Mouse (Mus musculus) c-Kit-negative CD71-positive TER-119-positive erythroid progenitor cells, embryonic 14.5 days (primary cell): ENCODE data around the gene Avpr1b.
A peak's percentile ranks its signal among the peaks of the same experiment; 100 is the strongest.
"Not testable (repeated sequence)": the region's sequence is repeated elsewhere in the genome, so short reads cannot be mapped to it uniquely, and the experiment has no call there.

ENCODE experiments used
- DNase-seq: peaks from one replicate; pipeline ENCODE4 v3.0.0-alpha.2; 2013; ENCODE audit warnings: low read depth, low spot score

The Avpr1b gene

DNA sequence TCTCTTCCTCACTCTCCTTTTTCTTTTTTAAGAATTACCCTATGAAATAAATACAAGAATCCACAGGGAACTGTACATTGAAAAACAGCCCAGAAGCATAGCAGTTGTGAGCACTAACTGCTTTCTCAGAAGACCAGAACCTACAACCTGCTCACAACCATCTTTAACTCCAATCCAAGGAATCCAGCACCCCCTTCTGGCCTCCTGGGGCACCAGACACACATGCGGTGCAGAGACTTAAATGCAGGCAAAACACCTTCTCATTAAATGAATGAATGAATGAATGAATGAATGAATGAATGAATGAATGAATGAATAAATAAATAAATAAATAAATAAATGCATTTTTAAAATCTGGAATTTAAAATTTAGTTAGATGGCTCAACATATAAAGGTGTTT, 19.5 kb downstream of the Avpr1b start:
- DNase-seq: no peak

- DNase-seq: no peak
Observed at GRCm38 (mm10) chr1:131619348-131619747, 20.3 kb downstream of the Avpr1b start.

DNA sequence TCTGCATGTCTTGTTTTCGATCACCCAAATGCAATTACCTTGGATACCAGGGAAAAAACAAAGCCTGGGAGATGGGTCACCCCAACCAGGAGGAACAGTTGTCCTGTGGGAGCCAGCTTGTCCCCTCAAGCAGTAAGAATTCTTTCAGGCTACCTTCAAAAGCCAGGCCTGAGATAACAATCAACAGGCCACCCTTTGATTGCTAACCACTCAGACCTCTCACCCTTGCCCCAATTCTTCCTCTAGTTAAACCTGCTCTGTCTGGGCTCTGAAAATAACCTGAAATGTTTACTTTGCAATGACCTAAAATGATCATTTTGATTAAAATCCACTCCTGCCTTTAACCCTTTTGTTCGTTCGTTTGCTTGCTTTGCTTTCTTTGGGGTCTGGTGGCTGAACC, 24.6 kb downstream of the Avpr1b start:
- no peak for DNase-seq

DNA sequence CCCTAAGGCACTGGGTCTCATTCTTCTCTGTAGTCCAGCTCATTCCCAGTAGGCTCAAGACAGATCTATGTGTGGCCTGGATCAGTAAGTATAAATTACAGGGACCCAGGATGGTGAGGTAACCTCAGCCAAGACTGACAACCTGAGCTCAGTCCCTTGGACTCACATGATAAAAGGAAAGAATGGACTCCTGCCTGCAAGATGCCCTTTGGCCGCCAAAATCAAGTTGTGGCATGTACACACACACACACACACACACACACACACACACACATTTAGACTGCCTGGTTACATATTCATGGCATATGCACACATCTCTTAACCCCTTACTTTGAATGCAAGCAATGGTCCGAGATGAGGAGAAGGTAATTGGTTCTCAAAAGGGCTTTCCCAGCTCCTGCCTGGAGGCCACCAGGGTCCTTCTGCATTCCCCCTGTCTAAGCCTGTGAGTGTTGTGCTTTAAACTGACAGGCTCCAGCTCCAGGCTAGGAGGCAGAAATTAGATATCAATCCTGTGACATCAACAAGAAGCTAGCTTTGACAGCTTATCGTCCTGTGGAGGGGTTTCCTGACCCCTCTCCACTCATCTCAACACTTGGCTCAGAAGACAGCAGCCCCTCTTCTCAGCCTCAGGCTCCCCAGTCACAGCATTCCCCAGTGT, 25.3 kb downstream of the Avpr1b start:
- DNase-seq: no peak

GRCm38 (mm10) chr1:131626200-131626599, 27.2 kb downstream of the Avpr1b start:
- no peak for DNase-seq

- not testable (repeated sequence) for DNase-seq
Observed at GRCm38 (mm10) chr1:131632216-131632615, 33.2 kb downstream of the Avpr1b start.

DNA sequence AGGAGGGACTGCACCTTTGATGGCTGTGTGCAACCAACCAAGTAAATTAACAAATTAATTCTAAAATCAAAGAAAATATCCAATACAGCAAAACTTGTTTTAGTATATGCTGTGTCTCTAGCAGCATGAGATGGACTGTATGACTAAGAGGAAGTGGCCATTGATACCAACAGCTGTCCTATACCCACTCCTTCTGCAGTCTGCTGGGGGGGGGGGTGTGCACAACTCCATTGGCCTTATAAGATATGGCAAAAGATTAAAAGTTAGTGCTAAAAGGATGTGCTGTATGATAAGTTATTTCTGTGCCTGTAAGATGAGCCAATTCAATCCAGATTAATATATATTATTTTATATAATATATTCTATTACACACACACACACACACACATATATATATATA, 35.5 kb downstream of the Avpr1b start:
- no peak for DNase-seq

GRCm38 (mm10) chr1:131637791-131638540, 38.9 kb downstream of the Avpr1b start, which contains the start of gene Ctse:
Gene Ctse, plus strand, starts transcription at chr1:131638306.
- peak; percentile 70 for DNase-seq

- DNase-seq: no peak
Observed at GRCm38 (mm10) chr1:131638541-131639421, 39.7 kb downstream of the Avpr1b start.

DNA sequence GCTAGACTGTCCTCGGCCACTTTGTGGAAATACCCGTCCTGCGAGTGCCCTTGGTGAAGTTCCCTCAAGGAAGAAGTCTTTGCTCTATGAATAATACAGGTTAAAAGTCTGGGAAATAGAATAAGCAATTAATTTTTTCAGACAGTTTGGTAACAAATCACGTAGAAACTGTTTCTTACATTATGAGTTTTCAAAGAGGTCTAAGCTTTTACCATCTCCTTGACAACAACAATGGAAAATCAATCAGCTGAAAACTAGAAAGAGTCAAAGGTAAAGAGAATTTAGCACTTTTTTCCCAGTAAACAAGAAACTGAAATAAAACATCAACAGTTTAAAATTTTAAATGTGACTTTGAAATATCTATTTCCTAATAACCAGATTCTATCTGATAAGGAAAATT, 41.0 kb downstream of the Avpr1b start:
- DNase-seq: no peak

- no peak for DNase-seq
Observed at GRCm38 (mm10) chr1:131641565-131641964, 42.5 kb downstream of the Avpr1b start.

GRCm38 (mm10) chr1:131642251-131642650, 43.2 kb downstream of the Avpr1b start:
- no peak for DNase-seq

DNA sequence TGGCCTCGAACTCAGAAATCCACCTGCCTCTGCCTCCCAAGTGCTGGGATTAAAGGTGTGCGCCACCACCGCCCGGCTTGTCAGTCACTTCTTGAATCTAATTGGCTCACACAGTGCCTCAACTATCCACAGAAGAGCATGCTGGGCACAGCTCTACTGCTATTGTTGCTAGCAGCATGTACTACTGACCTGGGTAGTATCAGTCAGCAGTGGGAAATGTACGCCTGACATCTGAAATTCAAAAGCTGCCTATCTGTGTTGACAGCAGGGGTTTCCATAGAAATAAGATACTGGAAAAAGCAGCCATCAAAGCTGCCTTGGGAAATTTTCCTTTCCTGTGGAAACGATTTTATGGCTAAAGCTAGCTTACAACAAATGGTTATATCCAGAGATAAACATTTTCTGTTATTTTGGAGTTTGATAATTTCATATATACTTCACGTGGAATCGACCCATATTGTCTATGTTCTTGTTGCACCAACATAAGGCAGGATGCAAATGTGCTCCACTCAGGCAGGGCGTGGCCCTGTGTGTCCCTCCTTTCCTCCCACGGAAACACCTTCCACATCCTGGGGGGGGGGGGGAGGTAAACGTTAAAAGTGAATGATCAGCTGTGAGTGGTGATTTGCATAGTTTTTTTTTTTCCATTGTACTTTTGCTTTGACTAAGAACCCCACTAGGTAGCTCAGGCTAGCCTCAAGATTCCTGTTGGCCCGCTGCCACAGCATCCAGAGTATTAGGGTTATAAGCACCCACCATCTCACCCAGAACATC, 53.8 kb downstream of the Avpr1b start:
- DNase-seq: no peak

DNA sequence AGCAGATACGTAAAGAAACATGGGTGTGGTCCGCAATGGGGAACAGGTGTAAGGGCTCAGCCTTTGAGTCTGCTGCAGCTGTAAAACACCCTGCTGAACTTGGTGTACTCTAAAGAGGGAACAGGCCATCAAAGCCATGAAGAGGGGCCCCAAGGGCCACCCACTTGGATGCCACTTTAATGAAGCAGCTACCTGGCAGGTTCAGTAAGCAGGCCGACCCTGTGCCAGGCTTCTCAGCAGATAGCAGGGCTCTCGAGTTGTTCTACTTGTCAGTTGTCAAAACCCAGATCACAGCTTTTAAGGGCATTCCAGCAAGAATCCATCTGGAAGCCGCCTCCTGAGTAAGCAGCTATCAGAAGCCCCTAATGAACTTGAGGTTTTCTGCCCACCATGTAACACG, 56.6 kb downstream of the Avpr1b start:
- no peak for DNase-seq

GRCm38 (mm10) chr1:131657945-131658354, 58.9 kb downstream of the Avpr1b start:
- peak; percentile 72 for DNase-seq

DNA sequence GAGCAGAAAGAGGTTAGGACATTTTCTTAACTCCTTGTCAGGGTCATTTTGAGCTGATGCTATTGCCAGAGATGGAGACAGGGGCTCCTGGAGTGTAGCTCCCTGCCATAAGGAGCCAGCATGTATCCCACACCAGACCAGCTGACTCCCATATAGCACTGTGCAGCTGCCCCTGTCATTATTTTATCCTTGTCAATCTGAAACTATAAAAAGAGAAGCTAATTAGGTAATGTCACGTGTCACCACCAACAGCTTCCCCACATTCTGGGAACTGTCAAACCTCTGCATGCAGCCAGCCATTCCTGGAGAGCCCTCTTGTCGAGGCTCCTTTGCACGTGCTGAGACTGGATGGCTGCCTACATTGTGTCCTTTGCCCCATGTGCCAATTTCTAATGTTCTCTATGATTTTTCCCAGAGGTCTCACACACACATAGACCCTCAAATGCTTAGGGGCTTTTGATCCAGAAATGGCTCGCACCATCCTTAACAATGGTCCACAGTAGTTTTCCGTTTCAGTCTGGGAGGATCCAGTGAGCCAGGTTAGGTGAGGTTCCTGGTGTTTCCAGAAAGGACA, 60.6 kb downstream of the Avpr1b start:
- DNase-seq: no peak

DNA sequence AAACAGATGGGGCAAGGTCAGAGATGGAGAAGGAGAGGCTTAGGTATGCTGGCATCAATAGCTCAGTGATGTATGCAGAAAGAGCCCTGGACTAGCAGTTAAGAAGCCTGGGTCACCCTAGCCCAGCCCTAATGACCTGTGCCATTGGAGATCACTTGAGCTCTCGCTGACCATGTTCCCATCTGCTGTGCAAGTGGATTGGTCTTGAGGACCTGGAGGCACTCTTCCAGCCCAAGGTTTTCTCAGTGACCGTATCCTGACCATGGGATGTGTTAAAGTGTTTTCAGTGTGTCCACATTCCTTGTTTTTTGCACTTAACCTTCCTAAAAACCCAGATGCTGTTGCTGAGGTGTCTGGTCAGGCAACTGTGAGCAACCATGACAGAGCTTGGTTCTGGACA, 61.2 kb downstream of the Avpr1b start:
- DNase-seq: no peak

DNA sequence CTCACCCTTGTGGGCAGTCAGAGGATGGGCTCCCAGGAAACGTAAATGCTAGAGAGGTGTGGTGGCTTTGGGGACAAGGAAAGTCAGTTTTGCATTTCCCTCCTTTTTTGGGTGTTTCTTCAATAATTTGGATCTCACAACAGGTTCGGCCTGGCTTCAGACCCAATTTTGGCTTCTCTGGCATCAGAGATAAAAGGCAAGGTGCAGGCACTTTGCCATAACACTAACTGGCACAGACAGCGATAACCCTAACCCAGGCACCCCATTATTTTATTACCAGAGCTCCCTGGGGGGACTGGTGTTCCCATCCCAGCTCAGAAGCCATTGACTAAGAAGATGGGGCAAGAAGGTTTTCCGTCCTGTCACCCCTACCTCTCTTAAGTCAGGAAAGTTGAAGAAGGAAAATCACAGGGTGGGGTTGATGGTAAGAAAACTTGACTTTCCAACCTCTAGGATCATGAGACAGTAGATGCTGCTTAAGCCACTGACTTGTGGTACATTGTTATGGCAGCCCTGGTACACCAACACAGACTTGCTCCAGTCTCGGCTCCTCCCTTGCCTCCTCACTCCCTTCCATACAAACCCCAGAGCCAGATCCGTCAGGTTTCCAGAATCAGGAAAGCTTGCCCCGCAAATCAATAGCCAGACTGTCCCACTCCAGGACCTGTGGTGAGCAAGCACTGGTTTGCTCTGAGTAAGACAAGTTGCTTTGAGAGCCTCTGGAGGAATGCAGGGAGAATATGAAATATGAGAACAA, 61.9 kb downstream of the Avpr1b start:
- DNase-seq: no peak
